Mouse (Mus musculus) forebrain, embryonic 13.5 days (tissue): ENCODE measurements around the gene Kcnf1. TPM values are rescaled to one million over a fixed set of nuclear protein-coding genes. Genes with fewer than 3 reads are reported as not detected.

ENCODE experiments used
- ATAC-seq: fragments of 200-750 bp; cut with Nextera tagmentation; 2 replicates; pipeline ENCODE4 v1.8.0; 2017
- H3K27ac ChIP-seq: fragments of 300-500 bp; sonication (generic); 2 replicates; pipeline ENCODE4 v1.5.1; 2015; ENCODE audit warnings: inconsistent platforms, mild to moderate bottlenecking, moderate library complexity
- H3K27me3 ChIP-seq: fragments of 300-500 bp; sonication (generic); 2 replicates; pipeline ENCODE4 v1.6.1; 2015; ENCODE audit warnings: mild to moderate bottlenecking, inconsistent platforms
- H3K36me3 ChIP-seq: fragments of 300-500 bp; sonication (generic); 2 replicates; pipeline ENCODE4 v1.6.1; 2015; ENCODE audit warnings: mild to moderate bottlenecking, inconsistent platforms; ENCODE audit not compliant: poor library complexity, severe bottlenecking
- H3K4me1 ChIP-seq: fragments of 300-500 bp; sonication (generic); 2 replicates; pipeline ENCODE4 v1.6.1; 2015; ENCODE audit warnings: inconsistent platforms
- H3K4me2 ChIP-seq: fragments of 300-500 bp; sonication (generic); 2 replicates; pipeline ENCODE4 v1.6.1; 2015; ENCODE audit warnings: inconsistent platforms, mild to moderate bottlenecking, moderate library complexity
- H3K4me3 ChIP-seq: fragments of 300-500 bp; sonication (generic); 2 replicates; pipeline ENCODE4 v1.5.1; 2015; ENCODE audit warnings: mild to moderate bottlenecking, inconsistent platforms
- H3K9ac ChIP-seq: fragments of 300-500 bp; sonication (generic); 2 replicates; pipeline ENCODE4 v1.6.1; 2015; ENCODE audit warnings: mild to moderate bottlenecking, inconsistent platforms
- H3K9me3 ChIP-seq: fragments of 300-500 bp; sonication (generic); replicated peaks from 2 replicates; pipeline ENCODE4 v1.6.1; 2016; ENCODE audit warnings: inconsistent platforms
- WGBS: fragments of 180-500 bp; shearing (Covaris S2); methylation state at CpG from one replicate; pipeline ENCODE4 v1.1.7; 2015; 5-methylcytosine and 5-hydroxymethylcytosine counted together
- polyA plus RNA-seq: library from polyadenylated mRNA; unstranded; fragments of >200 nt; fragmentation: Nextera tagmentation; extraction: Ambion mirVana; gene quantifications from 2 replicates; pipeline ENCODE4 v1.2.1, GENCODE M21; 2015

Kcnf1 gene
- 2.6 and 2.8 TPM in 2 replicates for polyA plus RNA-seq

GRCm38 (mm10) chr12:17176757-17177092, at the start of gene Kcnf1:
Kcnf1 (minus strand) TSS chr12:17176888.
- 0 out of 2 replicates have a peak within 1 kb of the TSS, but pooled peaks have one; percentile 40 for H3K27ac ChIP-seq
- peak; percentile 14; the same call in 1 of the 2 replicates for ATAC-seq

GRCm38 (mm10) chr12:17225012-17225411, 48.3 kb upstream of the Kcnf1 start:
- peaks cover 8% of the 10 kb centered on the region; the same call in 1 of the 2 replicates for H3K4me1 ChIP-seq
- no peaks in the 10 kb centered on the region for H3K27me3 ChIP-seq
- H3K9ac ChIP-seq, result no peak overlapping the region
- no peaks in the 10 kb centered on the region for H3K36me3 ChIP-seq
- no peaks in the 10 kb centered on the region for H3K9me3 ChIP-seq
- no peak for ATAC-seq
- H3K4me3 ChIP-seq, result no peak overlapping the region
- no peak overlapping the region for H3K27ac ChIP-seq
- no peak overlapping the region for H3K4me2 ChIP-seq
- WGBS, result 75% methylated on average over 5 of the region's 5 CpGs

More at GRCm38 (mm10) chr12:17176757-17177092, at the start of gene Kcnf1:
- Histone ChIP-seq H3K36me3 (no peaks in the 10 kb centered on the region), H3K9ac (peak within 1 kb of the TSS; percentile 73), H3K9me3 (no peaks in the 10 kb centered on the region), H3K27me3 (peaks cover 28% of the 10 kb centered on the region), H3K4me2 (peak within 1 kb of the TSS; percentile 99), H3K4me1 (peaks cover 20% of the 10 kb centered on the region), H3K4me3 (peak within 1 kb of the TSS; percentile 58)
- WGBS, result 4% methylated on average over 4 of the region's 4 CpGs

- Histone ChIP-seq H3K27ac (no peak overlapping the region), H3K27me3 (no peaks in the 10 kb centered on the region), H3K4me1 (peaks cover 12% of the 10 kb centered on the region; the same call in 1 of the 2 replicates), H3K36me3 (no peaks in the 10 kb centered on the region), H3K9ac (no peak overlapping the region), H3K4me3 (no peak overlapping the region), H3K9me3 (no peaks in the 10 kb centered on the region), H3K4me2 (no peak overlapping the region)
- 48% methylated on average over 3 of the region's 3 CpGs for WGBS
- ATAC-seq, result no peak
Measured at GRCm38 (mm10) chr12:17223050-17223449, 46.4 kb upstream of the Kcnf1 start.

GRCm38 (mm10) chr12:17221891-17222428, 45.3 kb upstream of the Kcnf1 start:
- ATAC-seq, result no peak
- WGBS, result 47% methylated on average over 5 of the region's 5 CpGs
- no peak overlapping the region for H3K27ac ChIP-seq

GRCm38 (mm10) chr12:17220631-17221030, 43.9 kb upstream of the Kcnf1 start:
- no peaks in the 10 kb centered on the region for H3K36me3 ChIP-seq
- 82% methylated on average over 5 of the region's 5 CpGs for WGBS
- no peak for ATAC-seq
- H3K4me1 ChIP-seq, result peaks cover 12% of the 10 kb centered on the region; the same call in 1 of the 2 replicates
- H3K27me3 ChIP-seq, result no peaks in the 10 kb centered on the region
- H3K9me3 ChIP-seq, result no peaks in the 10 kb centered on the region
- no peak overlapping the region for H3K27ac ChIP-seq
- no peak overlapping the region for H3K4me3 ChIP-seq
- H3K9ac ChIP-seq, result no peak overlapping the region
- no peak overlapping the region for H3K4me2 ChIP-seq

More at GRCm38 (mm10) chr12:17221891-17222428, 45.3 kb upstream of the Kcnf1 start:
- Histone ChIP-seq H3K9ac (no peak overlapping the region), H3K9me3 (no peaks in the 10 kb centered on the region), H3K27me3 (no peaks in the 10 kb centered on the region), H3K36me3 (no peaks in the 10 kb centered on the region), H3K4me2 (no peak overlapping the region), H3K4me1 (peaks cover 12% of the 10 kb centered on the region; the same call in 1 of the 2 replicates), H3K4me3 (no peak overlapping the region)

GRCm38 (mm10) chr12:17219107-17219506, 42.4 kb upstream of the Kcnf1 start:
- 84% methylated on average over 4 of the region's 4 CpGs for WGBS

GRCm38 (mm10) chr12:17218390-17218789, 41.7 kb upstream of the Kcnf1 start:
- Histone ChIP-seq H3K9me3 (no peaks in the 10 kb centered on the region), H3K27me3 (no peaks in the 10 kb centered on the region), H3K4me1 (0 out of 2 replicates have a peak, but pooled peaks cover 3% of the 10 kb centered on the region), H3K27ac (no peak overlapping the region), H3K4me3 (no peak overlapping the region), H3K9ac (no peak overlapping the region), H3K36me3 (no peaks in the 10 kb centered on the region), H3K4me2 (no peak overlapping the region)
- WGBS, result 19% methylated on average over 8 of the region's 8 CpGs
- ATAC-seq, result peak; percentile 55; the same call in 1 of the 2 replicates

More at GRCm38 (mm10) chr12:17219107-17219506, 42.4 kb upstream of the Kcnf1 start:
- ATAC-seq, result no peak
- Histone ChIP-seq H3K4me2 (no peak overlapping the region), H3K9me3 (no peaks in the 10 kb centered on the region), H3K4me3 (no peak overlapping the region), H3K4me1 (0 out of 2 replicates have a peak, but pooled peaks cover 3% of the 10 kb centered on the region), H3K9ac (no peak overlapping the region), H3K27ac (no peak overlapping the region), H3K27me3 (no peaks in the 10 kb centered on the region), H3K36me3 (no peaks in the 10 kb centered on the region)

- Histone ChIP-seq H3K27ac (no peak overlapping the region), H3K9me3 (no peaks in the 10 kb centered on the region), H3K4me2 (no peak overlapping the region), H3K4me3 (no peak overlapping the region), H3K4me1 (0 out of 2 replicates have a peak, but pooled peaks cover 3% of the 10 kb centered on the region), H3K27me3 (no peaks in the 10 kb centered on the region), H3K9ac (no peak overlapping the region), H3K36me3 (no peaks in the 10 kb centered on the region)
- ATAC-seq, result no peak
- 95% methylated on average over 7 of the region's 7 CpGs for WGBS
Measured at GRCm38 (mm10) chr12:17215751-17216150, 39.1 kb upstream of the Kcnf1 start.

- 36% methylated on average over 13 of the region's 13 CpGs for WGBS
- H3K4me2 ChIP-seq, result 0 out of 2 replicates have a peak overlapping the region, but pooled peaks have one; percentile 14
- H3K9me3 ChIP-seq, result no peaks in the 10 kb centered on the region
- H3K4me3 ChIP-seq, result no peak overlapping the region
- no peaks in the 10 kb centered on the region for H3K36me3 ChIP-seq
- ATAC-seq, result no peak
- H3K27me3 ChIP-seq, result no peaks in the 10 kb centered on the region
- H3K9ac ChIP-seq, result no peak overlapping the region
- peaks cover 7% of the 10 kb centered on the region; the same call in 1 of the 2 replicates for H3K4me1 ChIP-seq
- no peak overlapping the region for H3K27ac ChIP-seq
Measured at GRCm38 (mm10) chr12:17202492-17203322, 26.0 kb upstream of the Kcnf1 start.

- H3K9ac ChIP-seq, result no peak overlapping the region
- H3K4me2 ChIP-seq, result no peak overlapping the region
- WGBS, result 93% methylated on average over 5 of the region's 5 CpGs
- no peak overlapping the region for H3K27ac ChIP-seq
- H3K36me3 ChIP-seq, result no peaks in the 10 kb centered on the region
- no peaks in the 10 kb centered on the region for H3K9me3 ChIP-seq
- no peak for ATAC-seq
- H3K4me1 ChIP-seq, result peaks cover 7% of the 10 kb centered on the region; the same call in 1 of the 2 replicates
- no peaks in the 10 kb centered on the region for H3K27me3 ChIP-seq
- H3K4me3 ChIP-seq, result no peak overlapping the region
Measured at GRCm38 (mm10) chr12:17198621-17199020, 21.9 kb upstream of the Kcnf1 start.

- 96% methylated on average over 6 of the region's 6 CpGs for WGBS
- ATAC-seq, result no peak
Measured at GRCm38 (mm10) chr12:17194140-17194539, 17.5 kb upstream of the Kcnf1 start.

GRCm38 (mm10) chr12:17193311-17193710, 16.6 kb upstream of the Kcnf1 start:
- H3K4me2 ChIP-seq, result no peak overlapping the region
- no peak overlapping the region for H3K27ac ChIP-seq
- no peaks in the 10 kb centered on the region for H3K4me1 ChIP-seq
- ATAC-seq, result no peak
- 94% methylated on average over 1 of the region's 1 CpGs for WGBS
- no peaks in the 10 kb centered on the region for H3K27me3 ChIP-seq
- H3K4me3 ChIP-seq, result no peak overlapping the region
- H3K36me3 ChIP-seq, result no peaks in the 10 kb centered on the region
- H3K9ac ChIP-seq, result no peak overlapping the region
- H3K9me3 ChIP-seq, result no peaks in the 10 kb centered on the region

More at GRCm38 (mm10) chr12:17194140-17194539, 17.5 kb upstream of the Kcnf1 start:
- Histone ChIP-seq H3K4me3 (no peak overlapping the region), H3K27me3 (no peaks in the 10 kb centered on the region), H3K9me3 (no peaks in the 10 kb centered on the region), H3K9ac (no peak overlapping the region), H3K4me1 (no peaks in the 10 kb centered on the region), H3K36me3 (no peaks in the 10 kb centered on the region), H3K4me2 (no peak overlapping the region), H3K27ac (no peak overlapping the region)
